Mouse (Mus musculus) hindbrain, postnatal 0 days (tissue): ENCODE measurements around the gene Foxk1. TPM values are rescaled to one million over a fixed set of nuclear protein-coding genes. Genes with fewer than 3 reads are reported as not detected.

Experiments used
- ATAC-seq: fragments of 200-750 bp; cut with Nextera tagmentation; 2 replicates; pipeline ENCODE4 v1.8.0; 2017; ENCODE audit warnings: mild to moderate bottlenecking, moderate TSS enrichment, moderate library complexity
- DNase-seq: peaks from one replicate; pipeline ENCODE4 v3.0.0-alpha.2; 2015; ENCODE audit warnings: low spot score
- H3K27ac ChIP-seq: fragments of 300-500 bp; sonication (generic); 2 replicates; pipeline ENCODE4 v1.5.1; 2014; ENCODE audit warnings: mild to moderate bottlenecking
- H3K27me3 ChIP-seq: fragments of 300-500 bp; sonication (generic); 2 replicates; pipeline ENCODE4 v1.6.1; 2014; ENCODE audit warnings: low read length, mixed read lengths; ENCODE audit not compliant: insufficient read depth
- H3K36me3 ChIP-seq: fragments of 300-500 bp; sonication (generic); 2 replicates; pipeline ENCODE4 v1.6.1; 2014; ENCODE audit warnings: low read length, mixed read lengths; ENCODE audit not compliant: insufficient read depth
- H3K4me1 ChIP-seq: fragments of 300-500 bp; sonication (generic); 2 replicates; pipeline ENCODE4 v1.6.1; 2014; ENCODE audit warnings: antibody characterized with exemption, low read length, mixed read lengths; ENCODE audit not compliant: insufficient read depth
- H3K4me2 ChIP-seq: fragments of 300-500 bp; sonication (generic); 2 replicates; pipeline ENCODE4 v1.6.1; 2014; ENCODE audit warnings: low read depth, mild to moderate bottlenecking, low read length, moderate library complexity, mixed read lengths
- H3K4me3 ChIP-seq: fragments of 300-500 bp; sonication (generic); 2 replicates; pipeline ENCODE4 v1.5.1; 2014; ENCODE audit warnings: low read length
- H3K9ac ChIP-seq: fragments of 300-500 bp; sonication (generic); replicated peaks from 2 replicates; pipeline ENCODE4 v1.6.1; 2014; ENCODE audit warnings: mild to moderate bottlenecking, low read length, moderate library complexity, mixed read lengths
- H3K9me3 ChIP-seq: fragments of 300-500 bp; sonication (generic); 2 replicates; pipeline ENCODE4 v1.6.1; 2016; ENCODE audit warnings: low read length, mixed read lengths
- CTCF ChIP-seq: IDR thresholded peaks from 2 replicates; pipeline ENCODE4 v1.5.1; 2016; ENCODE audit warnings: antibody characterized with exemption, control low read depth, low read depth
- WGBS: fragments of 180-500 bp; shearing (Covaris S2); extraction: QIAGEN DNeasy Blood & Tissue Kit; methylation state at CpG from one replicate; pipeline ENCODE4 v1.1.7; 2014; 5-methylcytosine and 5-hydroxymethylcytosine counted together
- polyA plus RNA-seq: library from polyadenylated mRNA; unstranded; fragments of >200 nt; fragmentation: Nextera tagmentation; extraction: Ambion mirVana; gene quantifications from 2 replicates; pipeline ENCODE4 v1.2.1, GENCODE M21; 2015
- total RNA-seq: library from RNA; depleted of rRNA; stranded (reverse); fragments of >200 nt; gene quantifications from 2 replicates; pipeline ENCODE4 v1.2.3, GENCODE M21; 2014

The Foxk1 gene
- total and polyA plus RNA-seq, 2 experiments from 2014 or later, result 4.6 to 23.3 TPM

- no peaks in the 10 kb centered on the region for H3K9me3 ChIP-seq
- no peak overlapping the region for H3K4me3 ChIP-seq
- H3K9ac ChIP-seq, result no peak overlapping the region
- no peak overlapping the region for H3K27ac ChIP-seq
- DNase-seq, result no peak
- no peak for TF ChIP-seq CTCF
- 55% methylated on average over 10 of the region's 10 CpGs for WGBS
- peaks cover 12% of the 10 kb centered on the region; the same call in 1 of the 2 replicates for H3K4me1 ChIP-seq
- ATAC-seq, result no peak
- H3K27me3 ChIP-seq, result no peaks in the 10 kb centered on the region
- no peak overlapping the region for H3K4me2 ChIP-seq
- H3K36me3 ChIP-seq, result no peaks in the 10 kb centered on the region
Measured at GRCm38 (mm10) chr5:142423141-142423540, 21.8 kb downstream of the Foxk1 start.

DNA sequence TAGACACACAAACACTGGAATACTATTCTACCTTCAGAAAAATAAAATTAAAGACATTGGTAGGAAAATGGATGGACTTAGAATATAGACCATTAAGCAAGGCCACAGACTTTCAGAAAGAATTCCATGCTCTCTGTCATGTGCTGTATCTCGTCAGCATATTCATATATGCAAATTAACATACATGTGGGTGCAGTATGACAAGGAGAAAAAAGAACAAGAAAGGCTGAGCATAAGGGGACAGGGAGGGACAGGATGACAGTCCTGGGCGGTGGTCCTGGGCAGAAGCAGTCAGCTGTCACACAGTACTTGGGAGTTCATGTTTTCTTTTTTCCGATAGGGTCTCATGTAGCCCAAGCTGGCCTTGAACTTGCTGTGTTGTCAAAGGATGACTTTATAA is 22.4 kb downstream of the Foxk1 start:
- no peaks in the 10 kb centered on the region for H3K27me3 ChIP-seq
- H3K4me1 ChIP-seq, result peaks cover 12% of the 10 kb centered on the region; the same call in 1 of the 2 replicates
- no peak for ATAC-seq
- WGBS, result 46% methylated on average over 3 of the region's 3 CpGs
- H3K4me2 ChIP-seq, result no peak overlapping the region
- H3K9ac ChIP-seq, result no peak overlapping the region
- no peaks in the 10 kb centered on the region for H3K36me3 ChIP-seq
- H3K27ac ChIP-seq, result no peak overlapping the region
- no peak for TF ChIP-seq CTCF
- H3K9me3 ChIP-seq, result no peaks in the 10 kb centered on the region
- no peak overlapping the region for H3K4me3 ChIP-seq
- DNase-seq, result no peak

DNA sequence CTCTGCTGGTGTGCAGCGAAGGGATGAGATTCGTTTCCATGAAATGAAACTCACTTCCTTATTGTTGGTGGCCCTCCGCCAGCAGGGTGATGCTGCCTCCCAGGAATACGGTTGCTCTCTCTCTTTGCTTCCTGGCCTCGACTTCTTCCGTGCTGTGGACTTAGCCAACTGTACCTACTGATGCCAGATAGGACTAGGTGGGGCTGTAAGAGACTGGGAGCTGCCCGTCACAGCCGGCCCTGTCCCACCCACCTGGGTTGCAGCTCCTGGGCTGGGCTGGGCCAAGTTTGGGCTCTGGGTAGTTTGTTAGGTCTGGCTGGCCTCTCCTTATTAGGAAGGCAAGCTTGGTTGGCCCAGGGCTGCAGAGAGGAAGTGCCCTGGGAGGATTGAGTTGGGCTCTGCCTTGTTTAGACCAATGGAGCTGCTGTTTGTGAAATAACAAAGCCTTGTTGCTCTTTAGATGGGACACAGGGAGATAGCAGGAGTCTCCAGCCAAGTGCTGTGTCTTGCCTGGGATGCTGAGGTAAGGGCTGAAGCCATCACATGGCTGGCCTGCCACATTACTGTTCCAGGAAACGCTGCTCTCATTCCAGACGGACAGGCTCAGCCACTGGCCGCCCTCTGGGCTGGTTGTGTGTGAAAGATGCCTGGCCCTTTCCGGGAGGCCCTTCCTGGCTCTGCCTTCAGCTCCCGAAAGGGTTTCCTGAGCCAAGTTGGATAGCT is 23.5 kb downstream of the Foxk1 start:
- H3K9me3 ChIP-seq, result no peaks in the 10 kb centered on the region
- H3K9ac ChIP-seq, result no peak overlapping the region
- H3K4me3 ChIP-seq, result no peak overlapping the region
- WGBS, result 43% methylated on average over 13 of the region's 13 CpGs
- peak overlapping the region; percentile 38 for H3K27ac ChIP-seq
- H3K4me1 ChIP-seq, result peaks cover 12% of the 10 kb centered on the region; the same call in 1 of the 2 replicates
- H3K27me3 ChIP-seq, result no peaks in the 10 kb centered on the region
- no peak for TF ChIP-seq CTCF
- H3K4me2 ChIP-seq, result no peak overlapping the region
- no peaks in the 10 kb centered on the region for H3K36me3 ChIP-seq
- DNase-seq (peak; percentile 42), ATAC-seq (peak; percentile 53; the same call in 1 of the 2 replicates)

GRCm38 (mm10) chr5:142426476-142426875 is 25.2 kb downstream of the Foxk1 start:
- no peaks in the 10 kb centered on the region for H3K27me3 ChIP-seq
- H3K27ac ChIP-seq, result no peak overlapping the region
- TF ChIP-seq CTCF, result no peak
- H3K4me2 ChIP-seq, result no peak overlapping the region
- H3K9me3 ChIP-seq, result no peaks in the 10 kb centered on the region
- no peak for ATAC-seq
- no peak for DNase-seq
- no peaks in the 10 kb centered on the region for H3K36me3 ChIP-seq
- no peak overlapping the region for H3K4me3 ChIP-seq
- H3K4me1 ChIP-seq, result peaks cover 12% of the 10 kb centered on the region; the same call in 1 of the 2 replicates
- WGBS, result 78% methylated on average over 2 of the region's 2 CpGs
- no peak overlapping the region for H3K9ac ChIP-seq

DNA sequence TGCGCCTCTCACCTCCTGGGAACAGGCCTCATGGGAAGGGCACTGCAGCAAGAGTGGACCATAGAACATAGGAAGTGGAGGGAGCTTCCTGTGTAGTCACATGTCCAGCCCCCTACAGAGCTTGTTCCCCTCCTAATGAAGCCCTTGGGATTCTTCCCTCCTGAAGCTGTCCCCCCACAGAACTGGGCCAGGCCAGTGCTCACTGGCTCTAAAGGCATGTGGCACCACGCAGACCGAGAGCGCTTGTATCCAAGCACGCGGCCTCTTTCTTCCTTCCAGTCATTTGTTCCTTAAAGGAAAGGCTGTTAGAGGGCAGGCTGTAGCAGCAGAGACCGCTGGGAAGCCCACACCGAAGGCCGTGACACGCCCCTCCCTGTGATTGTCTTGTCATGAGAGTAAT is 26.6 kb downstream of the Foxk1 start:
- Histone ChIP-seq H3K9ac (no peak overlapping the region), H3K36me3 (no peaks in the 10 kb centered on the region), H3K4me2 (no peak overlapping the region), H3K9me3 (no peaks in the 10 kb centered on the region), H3K4me1 (peaks cover 12% of the 10 kb centered on the region; the same call in 1 of the 2 replicates), H3K27me3 (no peaks in the 10 kb centered on the region), H3K4me3 (no peak overlapping the region), H3K27ac (no peak overlapping the region)
- no peak for DNase-seq
- WGBS, result 35% methylated on average over 10 of the region's 10 CpGs
- no peak for TF ChIP-seq CTCF
- ATAC-seq, result no peak

- H3K27ac ChIP-seq, result no peak overlapping the region
- TF ChIP-seq CTCF, result no peak
- H3K27me3 ChIP-seq, result no peaks in the 10 kb centered on the region
- H3K36me3 ChIP-seq, result no peaks in the 10 kb centered on the region
- DNase-seq (no peak), ATAC-seq (no peak)
- H3K4me3 ChIP-seq, result no peak overlapping the region
- no peaks in the 10 kb centered on the region for H3K9me3 ChIP-seq
- no peak overlapping the region for H3K9ac ChIP-seq
- peaks cover 12% of the 10 kb centered on the region; the same call in 1 of the 2 replicates for H3K4me1 ChIP-seq
- WGBS, result 66% methylated on average over 6 of the region's 6 CpGs
- no peak overlapping the region for H3K4me2 ChIP-seq
Measured at GRCm38 (mm10) chr5:142428691-142429090, 27.4 kb downstream of the Foxk1 start.

DNA sequence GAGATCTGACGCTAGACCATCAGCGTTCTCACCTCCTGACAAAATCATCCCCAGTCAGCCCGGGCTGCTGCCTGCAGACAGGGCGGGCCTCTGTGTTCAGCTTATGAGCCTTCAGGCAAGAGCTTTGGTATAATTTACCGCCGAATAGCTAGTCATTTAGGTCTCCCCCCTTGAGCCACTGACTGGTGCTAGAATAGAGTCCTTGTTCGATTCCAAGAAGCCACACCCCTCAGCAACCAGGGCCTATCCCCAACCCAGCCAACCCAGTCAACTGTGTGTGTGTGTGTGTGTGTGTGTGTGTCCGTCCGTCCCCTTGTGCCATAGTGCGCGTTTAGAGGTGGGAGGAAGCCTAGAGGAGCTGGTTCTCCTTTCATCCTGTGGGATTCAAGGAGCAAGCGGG is 29.7 kb downstream of the Foxk1 start:
- WGBS, result 73% methylated on average over 12 of the region's 12 CpGs
- DNase-seq (no peak), ATAC-seq (no peak)
- Histone ChIP-seq H3K27ac (no peak overlapping the region; the same call in 1 of the 2 replicates), H3K27me3 (no peaks in the 10 kb centered on the region), H3K9me3 (no peaks in the 10 kb centered on the region), H3K4me3 (no peak overlapping the region), H3K9ac (no peak overlapping the region), H3K36me3 (peaks cover 7% of the 10 kb centered on the region), H3K4me1 (peaks cover 4% of the 10 kb centered on the region; the same call in 1 of the 2 replicates), H3K4me2 (no peak overlapping the region)
- TF ChIP-seq CTCF, result no peak
